Mouse (Mus musculus): ENCODE results near the gene Wdr19. TPM values are rescaled to one million over a fixed set of nuclear protein-coding genes. Genes with fewer than 3 reads are reported as not detected.
"Not testable (repeated sequence)": the region's sequence is repeated elsewhere in the genome, so short reads cannot be mapped to it uniquely, and the experiment has no call there.

Wdr19 gene
- polyA plus RNA-seq, 1 experiment = 5.7 TPM

GRCm38 (mm10) chr5:65284171-65284570 is 84.7 kb downstream of the Wdr19 start:
- H3K36me3 ChIP-seq (ENCODE audit: control insufficient read depth, insufficient read depth, low read length) = no peaks in the 10 kb centered on the region; the same call in 1 of the 2 replicates
- no peak overlapping the region for H3K4me3 ChIP-seq (ENCODE audit: insufficient read depth, low read depth, low read length)
- no peak overlapping the region for H3K27ac ChIP-seq (ENCODE audit: insufficient read depth, low read depth, low read length)
- DNase-seq = no peak
- no peaks in the 10 kb centered on the region for H3K27me3 ChIP-seq (replicated peaks; ENCODE audit: control insufficient read depth, insufficient read depth, low read length)
- TF ChIP-seq CTCF (conservative IDR thresholded peaks at IDR 0.05; ENCODE audit: insufficient read depth, insufficient read length, low read depth, low read length) (peak; percentile 43), POLR2A (IDR thresholded peaks at IDR 0.05; ENCODE audit: low read depth, low read length) (no peak)
- no peaks in the 10 kb centered on the region for H3K4me1 ChIP-seq (ENCODE audit: control insufficient read depth, insufficient read depth, low read length)
- WGBS = 97% methylated on average over 3 of the region's 3 CpGs

GRCm38 (mm10) chr5:65287751-65288701 is 88.5 kb downstream of the Wdr19 start:
- H3K4me3 ChIP-seq (ENCODE audit: insufficient read depth, low read depth, low read length) = no peak overlapping the region
- H3K36me3 ChIP-seq (ENCODE audit: control insufficient read depth, insufficient read depth, low read length) = peaks cover 2% of the 10 kb centered on the region
- TF ChIP-seq POLR2A (IDR thresholded peaks at IDR 0.05; ENCODE audit: low read depth, low read length) = no peak
- no peak for TF ChIP-seq CTCF (conservative IDR thresholded peaks at IDR 0.05; ENCODE audit: insufficient read depth, insufficient read length, low read depth, low read length)
- H3K4me1 ChIP-seq (ENCODE audit: control insufficient read depth, insufficient read depth, low read length) = no peaks in the 10 kb centered on the region
- H3K27me3 ChIP-seq (replicated peaks; ENCODE audit: control insufficient read depth, insufficient read depth, low read length) = no peaks in the 10 kb centered on the region
- no peak overlapping the region for H3K27ac ChIP-seq (ENCODE audit: insufficient read depth, low read depth, low read length)
- DNase-seq = no peak
- WGBS = 85% methylated on average over 24 of the region's 24 CpGs

- WGBS = 85% methylated on average over 8 of the region's 8 CpGs
- not testable (repeated sequence) for H3K36me3 ChIP-seq (ENCODE audit: control insufficient read depth, insufficient read depth, low read length); H3K4me1 ChIP-seq (ENCODE audit: control insufficient read depth, insufficient read depth, low read length); H3K4me3 ChIP-seq (ENCODE audit: insufficient read depth, low read depth, low read length); H3K27ac ChIP-seq (ENCODE audit: insufficient read depth, low read depth, low read length); H3K27me3 ChIP-seq (replicated peaks; ENCODE audit: control insufficient read depth, insufficient read depth, low read length); DNase-seq
Measured at GRCm38 (mm10) chr5:65289009-65289408, 89.5 kb downstream of the Wdr19 start.

GRCm38 (mm10) chr5:65293627-65294026 is 94.1 kb downstream of the Wdr19 start:
- H3K4me3 ChIP-seq (ENCODE audit: insufficient read depth, low read depth, low read length) = no peak overlapping the region
- no peaks in the 10 kb centered on the region for H3K27me3 ChIP-seq (replicated peaks; ENCODE audit: control insufficient read depth, insufficient read depth, low read length)
- DNase-seq = no peak
- no peak overlapping the region for H3K27ac ChIP-seq (ENCODE audit: insufficient read depth, low read depth, low read length)
- no peak for TF ChIP-seq CTCF (conservative IDR thresholded peaks at IDR 0.05; ENCODE audit: insufficient read depth, insufficient read length, low read depth, low read length)
- no peak for TF ChIP-seq POLR2A (IDR thresholded peaks at IDR 0.05; ENCODE audit: low read depth, low read length)
- peaks cover 4% of the 10 kb centered on the region for H3K36me3 ChIP-seq (ENCODE audit: control insufficient read depth, insufficient read depth, low read length)
- no peaks in the 10 kb centered on the region for H3K4me1 ChIP-seq (ENCODE audit: control insufficient read depth, insufficient read depth, low read length)
- WGBS = 90% methylated on average over 6 of the region's 6 CpGs

GRCm38 (mm10) chr5:65294270-65294669 is 94.8 kb downstream of the Wdr19 start:
- H3K36me3 ChIP-seq (ENCODE audit: control insufficient read depth, insufficient read depth, low read length) = peaks cover 4% of the 10 kb centered on the region
- 26% methylated on average over 2 of the region's 2 CpGs for WGBS
- DNase-seq = no peak

GRCm38 (mm10) chr5:65298167-65298950 is 98.9 kb downstream of the Wdr19 start:
- peaks cover 2% of the 10 kb centered on the region for H3K36me3 ChIP-seq (ENCODE audit: control insufficient read depth, insufficient read depth, low read length)
- no peaks in the 10 kb centered on the region for H3K27me3 ChIP-seq (replicated peaks; ENCODE audit: control insufficient read depth, insufficient read depth, low read length)
- DNase-seq = no peak
- no peak overlapping the region for H3K27ac ChIP-seq (ENCODE audit: insufficient read depth, low read depth, low read length)
- H3K4me3 ChIP-seq (ENCODE audit: insufficient read depth, low read depth, low read length) = no peak overlapping the region
- H3K4me1 ChIP-seq (ENCODE audit: control insufficient read depth, insufficient read depth, low read length) = no peaks in the 10 kb centered on the region
- TF ChIP-seq POLR2A (IDR thresholded peaks at IDR 0.05; ENCODE audit: low read depth, low read length) (no peak), CTCF (conservative IDR thresholded peaks at IDR 0.05; ENCODE audit: insufficient read depth, insufficient read length, low read depth, low read length) (no peak)
- WGBS = 91% methylated on average over 7 of the region's 7 CpGs

More at GRCm38 (mm10) chr5:65294270-65294669, 94.8 kb downstream of the Wdr19 start:
- no peaks in the 10 kb centered on the region for H3K4me1 ChIP-seq (ENCODE audit: control insufficient read depth, insufficient read depth, low read length)
- no peak overlapping the region for H3K27ac ChIP-seq (ENCODE audit: insufficient read depth, low read depth, low read length)
- H3K4me3 ChIP-seq (ENCODE audit: insufficient read depth, low read depth, low read length) = no peak overlapping the region
- H3K27me3 ChIP-seq (replicated peaks; ENCODE audit: control insufficient read depth, insufficient read depth, low read length) = no peaks in the 10 kb centered on the region
- no peak for TF ChIP-seq CTCF (conservative IDR thresholded peaks at IDR 0.05; ENCODE audit: insufficient read depth, insufficient read length, low read depth, low read length)

- 89% methylated on average over 1 of the region's 1 CpGs for WGBS
- H3K4me3 ChIP-seq (ENCODE audit: insufficient read depth, low read depth, low read length); H3K36me3 ChIP-seq (ENCODE audit: control insufficient read depth, insufficient read depth, low read length); H3K27ac ChIP-seq (ENCODE audit: insufficient read depth, low read depth, low read length); H3K27me3 ChIP-seq (replicated peaks; ENCODE audit: control insufficient read depth, insufficient read depth, low read length); H3K4me1 ChIP-seq (ENCODE audit: control insufficient read depth, insufficient read depth, low read length); DNase-seq: not testable (repeated sequence)
Measured at GRCm38 (mm10) chr5:65299623-65300022, 100.1 kb downstream of the Wdr19 start.
